Mouse (Mus musculus) CH12.LX (cell line): ENCODE measurements at regions not wholly inside any gene's neighbourhood (a gene's known extent, or its start where the extent isn't known, plus 50 kb on each side); places are given as distances from the start of the nearest gene placed in this dataset.

Source experiments
- DNase-seq: peaks from one replicate; pipeline ENCODE4 v3.0.0-alpha.2; 2013; ENCODE audit errors: extremely low read depth
- H3K27ac ChIP-seq: 2 replicates; pipeline ENCODE4 v1.5.1; 2012; ENCODE audit warnings: low read depth, mild to moderate bottlenecking, control low read depth, moderate library complexity; ENCODE audit not compliant: insufficient read depth
- H3K27me3 ChIP-seq: replicated peaks from 2 replicates; pipeline ENCODE3; 2012; ENCODE audit warnings: inconsistent platforms
- H3K36me3 ChIP-seq, 2 experiments: replicated peaks in 1 of 2; 2 replicates each; pipeline versions ENCODE3 to v1.6.1; 2012; ENCODE audit warnings: inconsistent platforms in 1 of 2, low read length in 1 of 2, mild to moderate bottlenecking in 1 of 2, mixed read lengths in 1 of 2, moderate library complexity in 1 of 2; ENCODE audit not compliant: control insufficient read depth in 1 of 2, insufficient read depth in 1 of 2
- H3K4me1 ChIP-seq, 2 experiments: 2 replicates each; pipeline ENCODE4 v1.6.1; 2012; ENCODE audit warnings: inconsistent platforms in 1 of 2, moderate library complexity in 1 of 2; ENCODE audit not compliant: insufficient read depth in 2 of 2, control insufficient read depth in 1 of 2
- H3K4me2 ChIP-seq: 2 replicates; pipeline ENCODE4 v1.6.1; 2012; ENCODE audit warnings: low read depth, mild to moderate bottlenecking, control low read depth; ENCODE audit not compliant: poor library complexity, insufficient read depth, severe bottlenecking
- H3K4me3 ChIP-seq, 3 experiments: fragments of 150-350 bp in 1 of 3; sonication (generic) in 1 of 3; replicated peaks in 1 of 3; 2 replicates each; pipeline versions ENCODE3 to v1.5.1; 2011 to 2012; ENCODE audit warnings: low read depth in 2 of 3, low read length in 2 of 3, mild to moderate bottlenecking in 2 of 3, moderate library complexity in 2 of 3, control low read depth in 1 of 3, improper control_type of control experiment in 1 of 3, inconsistent platforms in 1 of 3, mixed read lengths in 1 of 3; ENCODE audit not compliant: poor library complexity in 1 of 3
- H3K79me2 ChIP-seq: replicated peaks from 2 replicates; pipeline ENCODE4 v1.6.1; 2012; ENCODE audit warnings: mild to moderate bottlenecking, moderate library complexity; ENCODE audit not compliant: control insufficient read depth, poor library complexity, insufficient read depth, severe bottlenecking; ENCODE audit errors: extremely low read depth
- H3K9ac ChIP-seq: 2 replicates; pipeline ENCODE4 v1.6.1; 2012; ENCODE audit warnings: low read depth, mild to moderate bottlenecking, control low read depth, moderate library complexity; ENCODE audit not compliant: insufficient read depth
- H3K9me3 ChIP-seq: replicated peaks from 2 replicates; pipeline ENCODE3; 2012; ENCODE audit warnings: low read length, inconsistent platforms, mixed read lengths
- CHD1 ChIP-seq: IDR thresholded peaks from 2 replicates; pipeline ENCODE4 v1.6.1; 2012; ENCODE audit warnings: low read depth, low read length, improper control_type of control experiment, inconsistent platforms
- ELF1 ChIP-seq: IDR thresholded peaks from 2 replicates; pipeline ENCODE4 v1.6.1; 2014; ENCODE audit warnings: low read depth, mild to moderate bottlenecking, inconsistent platforms, low read length, improper control_type of control experiment
- EP300 ChIP-seq: IDR thresholded peaks from 2 replicates; pipeline ENCODE4 v1.6.1; 2011; ENCODE audit warnings: low read length, improper control_type of control experiment
- ETS1 ChIP-seq: conservative IDR thresholded peaks from 2 replicates; pipeline ENCODE4 v1.6.1; 2012; ENCODE audit warnings: low read depth, mild to moderate bottlenecking, inconsistent platforms, low read length, improper control_type of control experiment, moderate library complexity
- HCFC1 ChIP-seq: IDR thresholded peaks from 2 replicates; pipeline ENCODE4 v1.6.1; 2012; ENCODE audit warnings: low read depth, mild to moderate bottlenecking, inconsistent platforms, low read length, improper control_type of control experiment
- IRF4 ChIP-seq: IDR thresholded peaks from 2 replicates; pipeline ENCODE4 v1.6.1; 2014; ENCODE audit warnings: low read depth, mild to moderate bottlenecking, inconsistent platforms, low read length, improper control_type of control experiment
- JUN ChIP-seq: IDR thresholded peaks from 2 replicates; pipeline ENCODE4 v1.6.1; 2011; ENCODE audit warnings: low read depth, mild to moderate bottlenecking, low read length, improper control_type of control experiment, moderate library complexity; ENCODE audit not compliant: insufficient read depth
- JUND ChIP-seq: conservative IDR thresholded peaks from 2 replicates; pipeline ENCODE4 v1.6.1; 2011; ENCODE audit warnings: low read depth, low read length, improper control_type of control experiment
- MAFK ChIP-seq: IDR thresholded peaks from 2 replicates; pipeline ENCODE4 v1.6.1; 2011; ENCODE audit warnings: low read length, improper control_type of control experiment; ENCODE audit not compliant: insufficient replicate concordance
- MAX ChIP-seq: IDR thresholded peaks from 2 replicates; pipeline ENCODE4 v1.6.1; 2011; ENCODE audit warnings: low read length, improper control_type of control experiment
- MXI1 ChIP-seq: IDR thresholded peaks from 2 replicates; pipeline ENCODE4 v1.6.1; 2011; ENCODE audit warnings: mild to moderate bottlenecking, low read depth, low read length, improper control_type of control experiment
- MYC ChIP-seq: IDR thresholded peaks from 2 replicates; pipeline ENCODE4 v1.6.1; 2011; ENCODE audit warnings: low read depth, mild to moderate bottlenecking, improper control_type of control experiment, low read length
- PAX5 ChIP-seq: IDR thresholded peaks from 2 replicates; pipeline ENCODE4 v1.6.1; 2012; ENCODE audit warnings: low read length, inconsistent platforms, mixed read lengths
- SIN3A ChIP-seq: IDR thresholded peaks from 2 replicates; pipeline ENCODE4 v1.6.1; 2012; ENCODE audit warnings: low read length, improper control_type of control experiment, inconsistent platforms
- SMC3 ChIP-seq: IDR thresholded peaks from 2 replicates; pipeline ENCODE4 v1.6.1; 2011; ENCODE audit warnings: low read depth, low read length, improper control_type of control experiment
- TBP ChIP-seq: conservative IDR thresholded peaks from 2 replicates; pipeline ENCODE4 v1.6.1; 2011; ENCODE audit warnings: low read depth, low read length, improper control_type of control experiment
- TCF12 ChIP-seq: IDR thresholded peaks from 2 replicates; pipeline ENCODE4 v1.6.1; 2014; ENCODE audit warnings: low read depth, mild to moderate bottlenecking, inconsistent platforms, low read length, improper control_type of control experiment
- UBTF ChIP-seq: IDR thresholded peaks from 2 replicates; pipeline ENCODE4 v1.6.1; 2012; ENCODE audit warnings: low read depth, mild to moderate bottlenecking, inconsistent platforms, low read length, improper control_type of control experiment, moderate library complexity
- USF2 ChIP-seq: conservative IDR thresholded peaks from 2 replicates; pipeline ENCODE4 v1.6.1; 2011; ENCODE audit warnings: low read depth, low read length, improper control_type of control experiment
- ZC3H11A ChIP-seq: IDR thresholded peaks from 2 replicates; pipeline ENCODE4 v1.6.1; 2012; ENCODE audit warnings: low read depth, mild to moderate bottlenecking, inconsistent platforms, low read length, improper control_type of control experiment
- ZKSCAN1 ChIP-seq: IDR thresholded peaks from 2 replicates; pipeline ENCODE4 v1.6.1; 2012; ENCODE audit warnings: low read depth, inconsistent platforms, low read length, improper control_type of control experiment, borderline replicate concordance
- ZMIZ1 ChIP-seq: IDR thresholded peaks from 2 replicates; pipeline ENCODE4 v1.6.1; 2012; ENCODE audit warnings: low read depth, mild to moderate bottlenecking, inconsistent platforms, low read length, improper control_type of control experiment
- ZNF384 ChIP-seq: IDR thresholded peaks from 2 replicates; pipeline ENCODE4 v1.6.1; 2012; ENCODE audit warnings: low read depth, low read length, improper control_type of control experiment, inconsistent platforms
- dilution Hi-C: fragments of 300-500 bp; cut with MboI; formaldehyde crosslinking; loops from 2 replicates; pipeline ENCODE4 v1.14.3; 2020; ENCODE audit warnings: low sequenced_read_pairs; ENCODE audit not compliant: extremely low pct_unique_long_range_greater_than_20kb, extremely low pct_ligation_motif_present
- in situ Hi-C: fragments of 300-500 bp; cut with MboI; formaldehyde crosslinking; loops from 3 replicates; pipeline ENCODE4 v1.14.3; 2019; ENCODE audit warnings: low sequenced_read_pairs, low pct_ligation_motif_present, low pct_unique_long_range_greater_than_20kb, mixed read lengths

GRCm38 (mm10) chr13:114684298-114684697, 133.7 kb upstream of the Mocs2 start:
- Histone ChIP-seq H3K4me1 (peaks cover 0 to 10% of the 10 kb centered on the region in 2 experiments; a peak in 2 of 4 replicates), H3K36me3 (no peaks in the 10 kb centered on the region), H3K79me2 (no peaks in the 10 kb centered on the region)
- no peak for TF ChIP-seq ZC3H11A
- no peak for TF ChIP-seq SMC3
- TF ChIP-seq MAFK: no peak
- TF ChIP-seq ELF1: no peak
- TF ChIP-seq TBP: no peak
- TF ChIP-seq PAX5: no peak
- TF ChIP-seq UBTF: no peak
- no peak for TF ChIP-seq ZKSCAN1
- TF ChIP-seq HCFC1: no peak
- TF ChIP-seq, all 38 proteins: peak for 0
- DNase-seq: no peak
- in situ Hi-C loops (no loop called here), dilution Hi-C loops (no loop called here)
- no peaks in the 10 kb centered on the region for H3K9me3 ChIP-seq
- H3K27me3 ChIP-seq: no peaks in the 10 kb centered on the region
- no peak overlapping the region for H3K9ac ChIP-seq
- H3K27ac ChIP-seq: no peak overlapping the region
- no peak overlapping the region for H3K4me3 ChIP-seq
- H3K4me2 ChIP-seq: no peak overlapping the region

- peaks cover 0 to 6% of the 10 kb centered on the region in 2 experiments; a peak in 2 of 4 replicates for H3K4me1 ChIP-seq
- H3K9ac ChIP-seq: no peak overlapping the region
- TF ChIP-seq ZC3H11A: no peak
- TF ChIP-seq, all 38 proteins: peak for 0
- in situ Hi-C loops (no loop called here), dilution Hi-C loops (no loop called here)
- no peaks in the 10 kb centered on the region for H3K36me3 ChIP-seq
- no peaks in the 10 kb centered on the region for H3K79me2 ChIP-seq
- no peak overlapping the region for H3K27ac ChIP-seq
- H3K4me2 ChIP-seq: no peak overlapping the region
- no peaks in the 10 kb centered on the region for H3K9me3 ChIP-seq
- no peak for DNase-seq
- H3K27me3 ChIP-seq: no peaks in the 10 kb centered on the region
- no peak overlapping the region for H3K4me3 ChIP-seq
Measured at GRCm38 (mm10) chr13:114685368-114685767, 132.7 kb upstream of the Mocs2 start.

GRCm38 (mm10) chr13:114712601-114713000, 105.4 kb upstream of the Mocs2 start:
- Histone ChIP-seq H3K36me3 (no peaks in the 10 kb centered on the region), H3K4me1 (no peaks in the 10 kb centered on the region), H3K4me2 (no peak overlapping the region), H3K9me3 (no peaks in the 10 kb centered on the region)
- dilution Hi-C loops: no loop called here
- TF ChIP-seq ELF1 (no peak), TCF12 (no peak), JUN (no peak), ETS1 (no peak), CHD1 (no peak), USF2 (no peak), ZNF384 (no peak), ZKSCAN1 (no peak), MXI1 (no peak), JUND (no peak), MYC (no peak), MAX (no peak), SIN3A (no peak), IRF4 (no peak), EP300 (no peak), ZMIZ1 (no peak)
- TF ChIP-seq, all 38 proteins: peak for 0
- no peak overlapping the region for H3K4me3 ChIP-seq
- H3K27ac ChIP-seq: no peak overlapping the region
- no peaks in the 10 kb centered on the region for H3K27me3 ChIP-seq
- DNase-seq: no peak
- in situ Hi-C loops: no loop called here
- no peak overlapping the region for H3K9ac ChIP-seq
- no peaks in the 10 kb centered on the region for H3K79me2 ChIP-seq
